Mouse (Mus musculus): ENCODE measurements around the gene Gbp7.

- TF ChIP-seq CTCF (IDR thresholded peaks at IDR 0.05; ENCODE audit: low read depth) (no peak), EP300 (IDR thresholded peaks at IDR 0.05; ENCODE audit: low read depth) (no peak)
Measured at GRCm38 (mm10) chr3:142496113-142497101, 33.7 kb upstream of the Gbp7 start.

All from heart, postnatal 0 days (tissue).